ENCODE assay signal across 14 mouse cellular contexts in the genomic region with DNA sequence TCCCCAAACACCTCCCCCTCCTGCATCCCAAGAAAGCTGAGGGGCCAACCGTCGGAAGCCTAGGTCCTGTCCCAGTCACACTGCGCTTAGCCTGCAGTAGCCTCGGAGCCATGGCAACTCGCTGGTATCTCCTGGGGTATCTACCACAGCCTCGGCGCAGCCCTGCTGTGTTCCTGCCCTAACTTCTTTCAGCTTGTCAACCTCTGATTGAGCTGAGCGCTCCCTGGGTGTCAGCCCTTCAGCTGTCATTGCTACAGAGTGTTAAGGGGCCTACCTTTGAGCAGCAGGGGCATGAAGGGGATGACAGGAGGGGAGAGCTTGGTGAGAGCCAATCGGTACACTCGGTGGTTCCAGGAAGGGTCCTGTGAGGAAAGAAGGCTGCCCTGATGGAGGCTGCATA. TPM values are rescaled to one million over a fixed set of nuclear protein-coding genes. Genes with fewer than 3 reads are reported as not detected.
DNase-seq lines count a peak whose midpoint lies in the region; ATAC-seq lines count a peak whose summit lies in the region.
"Had no signal": no experiment of that assay in that cellular context is flagged by ENCODE, and none has a peak within 500 bp of the region (broad histone marks: within the 10 kb centered on the region; RNA-seq: fewer than 3 reads in every experiment).

No protein-coding gene starts in this region.

- peak overlapping the region; percentile 51 for H3K4me2 ChIP-seq in heart, embryonic 13.5 days
- H3K4me2 ChIP-seq in neural tube, embryonic 11.5 days (ENCODE audit: low read depth): no peak overlapping the region
- H3K4me2 ChIP-seq in neural tube, embryonic 15.5 days: no peak overlapping the region
- H3K4me2 ChIP-seq: hindbrain, embryonic 15.5 days had no signal

- peaks cover 61% of the 10 kb centered on the region for H3K36me3 ChIP-seq in heart, embryonic 13.5 days
- H3K36me3 ChIP-seq in neural tube, embryonic 11.5 days (ENCODE audit: control insufficient read depth, insufficient read depth, low read length): no peaks in the 10 kb centered on the region
- no peaks in the 10 kb centered on the region for H3K36me3 ChIP-seq in neural tube, embryonic 15.5 days
- H3K36me3 ChIP-seq: embryonic facial prominence, embryonic 10.5 days; hindbrain, embryonic 15.5 days had no signal

- H3K9ac ChIP-seq in heart, embryonic 13.5 days: peak overlapping the region; percentile 54; the same call in 1 of the 2 replicates
- no peak overlapping the region for H3K9ac ChIP-seq in neural tube, embryonic 11.5 days (ENCODE audit: low read length)
- H3K9ac ChIP-seq in neural tube, embryonic 15.5 days (replicated peaks): no peak overlapping the region
- H3K9ac ChIP-seq: hindbrain, embryonic 15.5 days had no signal

- ATAC-seq in heart, embryonic 13.5 days (ENCODE audit: extremely low read depth, insufficient number of reproducible peaks, low FRiP score, low TSS enrichment): peak; percentile 30; the same call in 1 of the 2 replicates
- ATAC-seq in neural tube, embryonic 11.5 days (ENCODE audit: insufficient read depth, low FRiP score, low TSS enrichment): no peak
- no peak for ATAC-seq in neural tube, embryonic 15.5 days (ENCODE audit: low FRiP score)
- ATAC-seq in megakaryocyte-erythroid progenitor cell, adult 5-6 weeks (replicated peaks; ENCODE audit: low FRiP score, low TSS enrichment, poor library complexity, severe bottlenecking): peak; percentile 72

- peaks cover 78% of the 10 kb centered on the region for H3K4me1 ChIP-seq in heart, embryonic 13.5 days
- peaks cover 8% of the 10 kb centered on the region for H3K4me1 ChIP-seq in neural tube, embryonic 11.5 days (ENCODE audit: control insufficient read depth, insufficient read depth, low read length)
- peaks cover 23% of the 10 kb centered on the region for H3K4me1 ChIP-seq in neural tube, embryonic 15.5 days

- no peaks in the 10 kb centered on the region for H3K9me3 ChIP-seq in heart, embryonic 13.5 days
- H3K9me3 ChIP-seq in neural tube, embryonic 11.5 days (ENCODE audit: control insufficient read depth, low read length): no peaks in the 10 kb centered on the region
- no peaks in the 10 kb centered on the region for H3K9me3 ChIP-seq in neural tube, embryonic 15.5 days (replicated peaks)
- H3K9me3 ChIP-seq: embryonic facial prominence, embryonic 10.5 days; hindbrain, embryonic 15.5 days had no signal

- DNase-seq in heart, postnatal 25 days (ENCODE audit: low spot score): no peak
- DNase-seq in neural tube, embryonic 11.5 days (ENCODE audit: low spot score): peak; percentile 42
- no peak for DNase-seq in retina, embryonic 14.5 days (ENCODE audit: low spot score)
- no peak for DNase-seq in spleen, postnatal 36 days (ENCODE audit: low spot score in 2 of 2)
- DNase-seq: cerebellum, adult 9-11 months; kidney, adult 9 months; lung, postnatal 36 days; right cerebral cortex, postnatal 4 days had no signal

- 0 out of 2 replicates have a peak overlapping the region, but pooled peaks have one; percentile 0 for H3K4me3 ChIP-seq in heart, embryonic 13.5 days
- no peak overlapping the region for H3K4me3 ChIP-seq in neural tube, embryonic 11.5 days (ENCODE audit: low read depth, low read length)
- H3K4me3 ChIP-seq in neural tube, embryonic 15.5 days (replicated peaks): no peak overlapping the region
- H3K4me3 ChIP-seq: embryonic facial prominence, embryonic 10.5 days; hindbrain, embryonic 15.5 days had no signal

- intact Hi-C loops in heart, postnatal 25 days (cut with DNase I): no loop called here

- WGBS in heart, embryonic 13.5 days: 29% methylated on average over 10 of the region's 10 CpGs
- WGBS in neural tube, embryonic 11.5 days: 41% methylated on average over 10 of the region's 10 CpGs
- WGBS in neural tube, embryonic 15.5 days: 34% methylated on average over 10 of the region's 10 CpGs

- H3K27ac ChIP-seq in heart, embryonic 13.5 days (replicated peaks): peak overlapping the region; percentile 74
- no peak overlapping the region for H3K27ac ChIP-seq in neural tube, embryonic 11.5 days (ENCODE audit: low read depth, low read length)
- no peak overlapping the region for H3K27ac ChIP-seq in neural tube, embryonic 15.5 days (replicated peaks)
- H3K27ac ChIP-seq: embryonic facial prominence, embryonic 10.5 days; hindbrain, embryonic 15.5 days had no signal

- H3K27me3 ChIP-seq in heart, embryonic 13.5 days (replicated peaks): no peaks in the 10 kb centered on the region
- H3K27me3 ChIP-seq in neural tube, embryonic 11.5 days (ENCODE audit: control insufficient read depth, insufficient read depth, low read length): no peaks in the 10 kb centered on the region
- H3K27me3 ChIP-seq in neural tube, embryonic 15.5 days (replicated peaks): no peaks in the 10 kb centered on the region
- H3K27me3 ChIP-seq: CH12.LX; hindbrain, embryonic 15.5 days had no signal

RNA-seq across cellular contexts. Expression of a gene that starts 17.2 kb away (rescaled TPM):
- 0.23 and 0.45 TPM in 2 replicates for polyA plus RNA-seq in heart, embryonic 13.5 days (2015; fragmentation: Nextera tagmentation; extraction: Ambion mirVana)
- total RNA-seq in heart, postnatal 25 days (2021): 1 to 10 TPM; 1.4 to 1.8 TPM
- polyA plus RNA-seq in neural tube, embryonic 11.5 days (2014; fragmentation: Nextera tagmentation; extraction: Ambion mirVana): 0.20 and 0.32 TPM in 2 replicates
- 0.15 and 3.5 TPM in 2 replicates for polyA plus RNA-seq in neural tube, embryonic 15.5 days (2015; fragmentation: Nextera tagmentation; extraction: Ambion mirVana)
- 0.87 TPM in 1 of 2 replicates, not detected in the other for total RNA-seq in megakaryocyte-erythroid progenitor cell, adult 5-6 weeks (2014; fragmentation: Nextera tagmentation)
- total RNA-seq in megakaryocyte-erythroid progenitor cell, adult 5-6 weeks (2017): not detected in 2 replicates

RNA-seq across cellular contexts. Expression of a gene that starts 19.5 kb away (rescaled TPM):
- 22.1 and 25.4 TPM in 2 replicates for polyA plus RNA-seq in heart, embryonic 13.5 days (2015; fragmentation: Nextera tagmentation; extraction: Ambion mirVana)
- 10 to 100 TPM; 20.7 to 26.5 TPM for total RNA-seq in heart, postnatal 25 days (2021)
- 3.5 and 6.0 TPM in 2 replicates for polyA plus RNA-seq in neural tube, embryonic 11.5 days (2014; fragmentation: Nextera tagmentation; extraction: Ambion mirVana)
- 12.5 and 19.5 TPM in 2 replicates for polyA plus RNA-seq in neural tube, embryonic 15.5 days (2015; fragmentation: Nextera tagmentation; extraction: Ambion mirVana)
- 12.0 and 13.1 TPM in 2 replicates for total RNA-seq in megakaryocyte-erythroid progenitor cell, adult 5-6 weeks (2014; fragmentation: Nextera tagmentation)
- 6.8 and 8.2 TPM in 2 replicates for total RNA-seq in megakaryocyte-erythroid progenitor cell, adult 5-6 weeks (2017)

RNA-seq across cellular contexts. Expression of a gene that starts 30.0 kb away (rescaled TPM):
- polyA plus RNA-seq in heart, embryonic 13.5 days (2015; fragmentation: Nextera tagmentation; extraction: Ambion mirVana): 70.2 and 70.8 TPM in 2 replicates
- total RNA-seq in heart, postnatal 25 days (2021): 10 to 100 TPM; 76.5 to 83.0 TPM
- 29.2 and 29.3 TPM in 2 replicates for polyA plus RNA-seq in neural tube, embryonic 11.5 days (2014; fragmentation: Nextera tagmentation; extraction: Ambion mirVana)
- polyA plus RNA-seq in neural tube, embryonic 15.5 days (2015; fragmentation: Nextera tagmentation; extraction: Ambion mirVana): 99.0 and 101 TPM in 2 replicates
- 91.5 and 112 TPM in 2 replicates for total RNA-seq in megakaryocyte-erythroid progenitor cell, adult 5-6 weeks (2014; fragmentation: Nextera tagmentation)
- 53.7 and 72.6 TPM in 2 replicates for total RNA-seq in megakaryocyte-erythroid progenitor cell, adult 5-6 weeks (2017)

RNA-seq across cellular contexts. Expression of a gene that starts 42.7 kb away (rescaled TPM):
- 17.9 and 18.5 TPM in 2 replicates for polyA plus RNA-seq in heart, embryonic 13.5 days (2015; fragmentation: Nextera tagmentation; extraction: Ambion mirVana)
- 10 to 100 TPM; 12.8 to 14.3 TPM for total RNA-seq in heart, postnatal 25 days (2021)
- 43.6 and 45.8 TPM in 2 replicates for polyA plus RNA-seq in neural tube, embryonic 11.5 days (2014; fragmentation: Nextera tagmentation; extraction: Ambion mirVana)
- polyA plus RNA-seq in neural tube, embryonic 15.5 days (2015; fragmentation: Nextera tagmentation; extraction: Ambion mirVana): 30.5 and 31.3 TPM in 2 replicates
- total RNA-seq in megakaryocyte-erythroid progenitor cell, adult 5-6 weeks (2014; fragmentation: Nextera tagmentation): 28.7 and 37.9 TPM in 2 replicates
- total RNA-seq in megakaryocyte-erythroid progenitor cell, adult 5-6 weeks (2017): 43.5 and 48.6 TPM in 2 replicates

Comparison
In these comparisons a context has a peak if more than half of its experiments do, and no peak if none do; other contexts are left out.
1. ATAC-seq: peak in heart, embryonic 13.5 days (single experiment) and megakaryocyte-erythroid progenitor cell, adult 5-6 weeks (single experiment); none in neural tube, embryonic 11.5 days (single experiment) and neural tube, embryonic 15.5 days (single experiment).